Mouse (Mus musculus): ENCODE data around the gene Mapkap1.

GRCm38 (mm10) chr2:34424186-34424585 is 17.6 kb downstream of the Mapkap1 start:
- TF ChIP-seq GATA1 (IDR thresholded peaks at IDR 0.05; ENCODE audit: low read length) (no peak), TAL1 (IDR thresholded peaks at IDR 0.05; ENCODE audit: low read length) (no peak)
